Mouse (Mus musculus): ENCODE measurements around the gene Oaz1. TPM values are rescaled to one million over a fixed set of nuclear protein-coding genes. Genes with fewer than 3 reads are reported as not detected.
"Not testable (repeated sequence)": the region's sequence is repeated elsewhere in the genome, so short reads cannot be mapped to it uniquely, and the experiment has no call there.

Gene Oaz1
- polyA plus RNA-seq, 1 experiment from 2014 or later, result 1,701 TPM

- H3K4me3 ChIP-seq (ENCODE audit: low read depth, low read length), result no peak overlapping the region
- ATAC-seq (no peak), DNase-seq (ENCODE audit: low spot score) (no peak)
- no peak overlapping the region for H3K27ac ChIP-seq (ENCODE audit: low read depth, low read length)
- H3K4me2 ChIP-seq (ENCODE audit: low read length), result no peak overlapping the region
- H3K9me3 ChIP-seq (replicated peaks; ENCODE audit: control insufficient read depth, low read length), result no peaks in the 10 kb centered on the region
- no peak overlapping the region for H3K9ac ChIP-seq (ENCODE audit: low read length)
- peaks cover 5% of the 10 kb centered on the region for H3K4me1 ChIP-seq (ENCODE audit: control insufficient read depth, insufficient read depth, low read length)
- peaks cover 13% of the 10 kb centered on the region for H3K36me3 ChIP-seq (ENCODE audit: control insufficient read depth, insufficient read depth, low read length)
- no peaks in the 10 kb centered on the region for H3K27me3 ChIP-seq (replicated peaks; ENCODE audit: control insufficient read depth, insufficient read depth, low read length)
- WGBS, result 78% methylated on average over 2 of the region's 2 CpGs
Measured at GRCm38 (mm10) chr10:80824827-80825226, 1.6 kb upstream of the Oaz1 start.

- Histone ChIP-seq H3K4me2 (ENCODE audit: low read length) (peak overlapping the region; percentile 100), H3K36me3 (ENCODE audit: control insufficient read depth, insufficient read depth, low read length) (peaks cover 27% of the 10 kb centered on the region)
Measured at GRCm38 (mm10) chr10:80827063-80827869, 810 bp downstream of the Oaz1 start.

DNA sequence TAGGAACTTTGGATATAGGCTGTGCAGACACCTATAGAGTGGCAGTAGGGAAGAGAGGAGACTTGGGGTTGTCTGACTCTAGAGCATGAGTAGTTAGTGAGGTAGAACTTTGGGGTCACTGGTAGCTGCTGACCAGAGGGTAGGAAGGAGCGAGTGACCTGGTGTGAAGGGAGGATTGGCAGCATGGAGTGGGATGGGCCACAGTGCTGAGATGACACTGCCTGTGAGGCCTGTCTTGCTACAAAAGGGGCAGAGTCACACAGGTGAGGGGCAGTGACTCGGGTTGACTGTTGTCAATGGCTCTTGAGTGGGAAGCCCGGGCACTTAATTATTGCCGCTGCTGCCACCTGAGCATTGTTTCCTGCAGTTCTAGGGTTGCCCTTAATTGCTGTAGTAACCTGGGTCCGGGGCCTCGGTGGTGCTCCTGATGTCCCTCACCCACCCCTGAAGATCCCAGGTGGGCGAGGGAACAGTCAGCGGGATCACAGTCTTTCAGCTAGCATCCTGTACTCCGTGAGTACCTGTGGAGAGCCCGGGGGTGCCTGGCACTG lies 1.5 kb downstream of the Oaz1 start:
- no peaks in the 10 kb centered on the region for H3K27me3 ChIP-seq (replicated peaks; ENCODE audit: control insufficient read depth, insufficient read depth, low read length)
- 86% methylated on average over 10 of the region's 10 CpGs for WGBS
- DNase-seq (ENCODE audit: low spot score) (no peak), ATAC-seq (no peak)
- H3K9me3 ChIP-seq (replicated peaks; ENCODE audit: control insufficient read depth, low read length), result no peaks in the 10 kb centered on the region
- no peak overlapping the region for H3K27ac ChIP-seq (ENCODE audit: low read depth, low read length)
- peaks cover 5% of the 10 kb centered on the region for H3K4me1 ChIP-seq (ENCODE audit: control insufficient read depth, insufficient read depth, low read length)
- H3K4me3 ChIP-seq (ENCODE audit: low read depth, low read length), result peak overlapping the region; percentile 74
- peak overlapping the region; percentile 89 for H3K9ac ChIP-seq (ENCODE audit: low read length)
- peaks cover 27% of the 10 kb centered on the region for H3K36me3 ChIP-seq (ENCODE audit: control insufficient read depth, insufficient read depth, low read length)
- peak overlapping the region; percentile 100 for H3K4me2 ChIP-seq (ENCODE audit: low read length)

More at GRCm38 (mm10) chr10:80827063-80827869, 810 bp downstream of the Oaz1 start:
- DNase-seq (ENCODE audit: low spot score) (no peak), ATAC-seq (no peak)
- 9% methylated on average over 27 of the region's 29 CpGs for WGBS
- peak overlapping the region; percentile 74 for H3K4me3 ChIP-seq (ENCODE audit: low read depth, low read length)
- peaks cover 5% of the 10 kb centered on the region for H3K4me1 ChIP-seq (ENCODE audit: control insufficient read depth, insufficient read depth, low read length)
- H3K27me3 ChIP-seq (replicated peaks; ENCODE audit: control insufficient read depth, insufficient read depth, low read length), result no peaks in the 10 kb centered on the region
- H3K9ac ChIP-seq (ENCODE audit: low read length), result peak overlapping the region; percentile 89
- peak overlapping the region; percentile 86 for H3K27ac ChIP-seq (ENCODE audit: low read depth, low read length)
- no peaks in the 10 kb centered on the region for H3K9me3 ChIP-seq (replicated peaks; ENCODE audit: control insufficient read depth, low read length)

DNA sequence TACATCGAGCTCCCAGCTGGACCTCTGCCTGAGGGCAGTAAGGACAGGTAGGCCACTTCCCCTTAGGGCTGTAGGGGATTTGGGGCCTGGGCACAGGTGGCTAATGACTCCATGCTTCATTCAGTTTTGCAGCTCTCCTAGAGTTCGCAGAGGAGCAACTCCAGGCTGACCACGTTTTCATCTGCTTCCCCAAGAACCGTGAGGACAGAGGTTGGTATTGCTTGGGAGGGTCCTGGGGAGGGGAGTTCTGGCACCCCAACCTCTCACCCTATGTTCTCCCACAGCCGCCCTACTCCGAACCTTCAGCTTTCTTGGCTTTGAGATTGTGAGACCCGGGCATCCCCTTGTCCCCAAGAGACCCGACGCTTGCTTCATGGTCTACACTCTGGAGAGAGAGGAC lies 2.1 kb downstream of the Oaz1 start:
- not testable (repeated sequence) for H3K9me3 ChIP-seq (replicated peaks; ENCODE audit: control insufficient read depth, low read length); H3K27ac ChIP-seq (ENCODE audit: low read depth, low read length); H3K9ac ChIP-seq (ENCODE audit: low read length); H3K4me1 ChIP-seq (ENCODE audit: control insufficient read depth, insufficient read depth, low read length); DNase-seq (ENCODE audit: low spot score); ATAC-seq; H3K27me3 ChIP-seq (replicated peaks; ENCODE audit: control insufficient read depth, insufficient read depth, low read length)
- Histone ChIP-seq H3K4me3 (ENCODE audit: low read depth, low read length) (peak overlapping the region; percentile 74; the same call in 1 of the 2 replicates), H3K4me2 (ENCODE audit: low read length) (peak overlapping the region; percentile 100), H3K36me3 (ENCODE audit: control insufficient read depth, insufficient read depth, low read length) (peaks cover 27% of the 10 kb centered on the region)
- WGBS, result 89% methylated on average over 7 of the region's 9 CpGs

GRCm38 (mm10) chr10:80829359-80830278 lies 3.2 kb downstream of the Oaz1 start:
- no peak overlapping the region for H3K9ac ChIP-seq (ENCODE audit: low read length)
- H3K4me3 ChIP-seq (ENCODE audit: low read depth, low read length), result no peak overlapping the region
- H3K4me1 ChIP-seq (ENCODE audit: control insufficient read depth, insufficient read depth, low read length), result peaks cover 5% of the 10 kb centered on the region
- peaks cover 27% of the 10 kb centered on the region for H3K36me3 ChIP-seq (ENCODE audit: control insufficient read depth, insufficient read depth, low read length)
- H3K27me3 ChIP-seq (replicated peaks; ENCODE audit: control insufficient read depth, insufficient read depth, low read length), result no peaks in the 10 kb centered on the region
- H3K27ac ChIP-seq (ENCODE audit: low read depth, low read length), result no peak overlapping the region
- no peaks in the 10 kb centered on the region for H3K9me3 ChIP-seq (replicated peaks; ENCODE audit: control insufficient read depth, low read length)
- WGBS, result 70% methylated on average over 1 of the region's 1 CpGs
- no peak overlapping the region for H3K4me2 ChIP-seq (ENCODE audit: low read length)
- DNase-seq (ENCODE audit: low spot score) (no peak), ATAC-seq (no peak)

DNA sequence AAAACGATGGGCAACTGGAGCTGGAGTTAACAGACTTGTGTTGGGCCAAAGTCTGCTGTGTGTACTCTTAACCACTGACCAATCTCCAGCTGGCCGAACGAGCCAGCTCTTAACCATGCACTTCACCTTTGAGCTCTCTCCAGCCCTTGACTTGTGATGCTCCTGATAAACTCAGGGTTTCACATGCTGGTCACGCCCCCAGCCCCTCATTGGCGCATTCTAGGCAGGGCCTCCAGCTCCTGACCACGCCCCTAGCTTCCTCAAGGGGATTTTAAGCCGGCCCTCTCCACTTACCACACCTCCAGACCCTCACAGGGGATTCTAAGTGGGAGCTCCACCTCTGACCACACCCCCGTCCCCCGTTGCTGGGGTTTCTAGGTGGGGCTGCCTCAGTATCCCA lies 4.7 kb downstream of the Oaz1 start:
- no peak overlapping the region for H3K9ac ChIP-seq (ENCODE audit: low read length)
- ATAC-seq (no peak), DNase-seq (ENCODE audit: low spot score) (peak; percentile 63)
- H3K4me2 ChIP-seq (ENCODE audit: low read length), result no peak overlapping the region
- H3K27me3 ChIP-seq (replicated peaks; ENCODE audit: control insufficient read depth, insufficient read depth, low read length), result 0 out of 2 replicates have a peak, but pooled peaks cover 3% of the 10 kb centered on the region
- peaks cover 5% of the 10 kb centered on the region for H3K4me1 ChIP-seq (ENCODE audit: control insufficient read depth, insufficient read depth, low read length)
- no peak overlapping the region for H3K27ac ChIP-seq (ENCODE audit: low read depth, low read length)
- 4% methylated on average over 9 of the region's 9 CpGs for WGBS
- no peaks in the 10 kb centered on the region for H3K9me3 ChIP-seq (replicated peaks; ENCODE audit: control insufficient read depth, low read length)
- H3K4me3 ChIP-seq (ENCODE audit: low read depth, low read length), result no peak overlapping the region
- peaks cover 27% of the 10 kb centered on the region for H3K36me3 ChIP-seq (ENCODE audit: control insufficient read depth, insufficient read depth, low read length)

DNA sequence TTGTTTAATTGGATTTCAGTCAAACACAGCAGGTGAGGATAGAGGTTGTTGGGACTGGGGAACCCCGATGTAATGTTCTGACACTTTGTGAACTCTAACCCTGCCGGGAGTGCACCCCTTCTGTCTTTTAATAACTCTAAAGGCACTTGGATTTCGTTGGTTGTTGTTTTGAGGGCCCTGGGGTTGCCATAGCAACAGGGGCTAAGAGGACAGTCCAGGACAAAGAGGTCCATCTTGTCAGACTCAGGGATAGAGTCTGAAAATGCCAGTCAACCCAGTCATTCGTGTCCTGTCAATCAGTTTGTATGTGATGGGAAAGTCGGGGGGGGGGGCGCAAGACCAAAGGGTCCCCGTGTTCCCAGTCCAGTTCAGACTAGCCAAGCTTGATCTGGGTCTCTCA lies 6.4 kb downstream of the Oaz1 start:
- no peak overlapping the region for H3K4me2 ChIP-seq (ENCODE audit: low read length)
- ATAC-seq (no peak), DNase-seq (ENCODE audit: low spot score) (no peak)
- no peak overlapping the region for H3K4me3 ChIP-seq (ENCODE audit: low read depth, low read length)
- H3K9me3 ChIP-seq (replicated peaks; ENCODE audit: control insufficient read depth, low read length), result no peaks in the 10 kb centered on the region
- H3K27ac ChIP-seq (ENCODE audit: low read depth, low read length), result no peak overlapping the region
- 0 out of 2 replicates have a peak, but pooled peaks cover 3% of the 10 kb centered on the region for H3K27me3 ChIP-seq (replicated peaks; ENCODE audit: control insufficient read depth, insufficient read depth, low read length)
- no peak overlapping the region for H3K9ac ChIP-seq (ENCODE audit: low read length)
- 59% methylated on average over 7 of the region's 7 CpGs for WGBS
- peaks cover 27% of the 10 kb centered on the region for H3K36me3 ChIP-seq (ENCODE audit: control insufficient read depth, insufficient read depth, low read length)
- peaks cover 2% of the 10 kb centered on the region for H3K4me1 ChIP-seq (ENCODE audit: control insufficient read depth, insufficient read depth, low read length)

DNA sequence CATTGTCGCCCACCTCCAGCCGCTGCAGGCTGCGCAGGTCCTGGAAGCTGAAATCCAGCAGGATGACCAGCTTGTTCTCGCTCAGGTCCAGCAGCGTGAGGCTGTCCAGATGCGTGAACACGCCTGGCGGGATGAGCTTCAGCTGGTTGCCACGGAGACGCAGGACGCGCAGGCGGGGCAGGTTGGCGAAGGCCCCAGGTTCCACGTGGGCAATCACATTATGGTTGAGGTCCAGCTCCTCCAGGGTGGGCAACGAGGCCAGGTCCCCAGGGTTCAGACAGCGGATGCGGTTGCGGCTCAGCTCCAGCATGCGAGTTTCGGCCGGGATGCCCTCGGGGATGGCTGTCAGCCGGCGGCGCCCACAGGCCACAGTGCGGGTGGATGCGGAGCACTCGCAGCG lies 9.2 kb downstream of the Oaz1 start:
- Histone ChIP-seq H3K36me3 (ENCODE audit: control insufficient read depth, insufficient read depth, low read length) (peaks cover 6% of the 10 kb centered on the region), H3K9me3 (replicated peaks; ENCODE audit: control insufficient read depth, low read length) (no peaks in the 10 kb centered on the region), H3K4me3 (ENCODE audit: low read depth, low read length) (no peak overlapping the region), H3K4me1 (ENCODE audit: control insufficient read depth, insufficient read depth, low read length) (no peaks in the 10 kb centered on the region), H3K27ac (ENCODE audit: low read depth, low read length) (no peak overlapping the region), H3K27me3 (replicated peaks; ENCODE audit: control insufficient read depth, insufficient read depth, low read length) (0 out of 2 replicates have a peak, but pooled peaks cover 3% of the 10 kb centered on the region), H3K9ac (ENCODE audit: low read length) (no peak overlapping the region), H3K4me2 (ENCODE audit: low read length) (no peak overlapping the region)
- ATAC-seq (no peak), DNase-seq (ENCODE audit: low spot score) (no peak)
- 63% methylated on average over 30 of the region's 30 CpGs for WGBS

All from forebrain, embryonic 14.5 days (tissue).